Mouse (Mus musculus): ENCODE results near the gene Chd4.

- TF ChIP-seq POLR2A (IDR thresholded peaks at IDR 0.05; ENCODE audit: insufficient read depth, low read length): no peak
- TF ChIP-seq CTCF (IDR thresholded peaks at IDR 0.05; ENCODE audit: low read depth, low read length): no peak
These were observed 11.9 kb downstream of the Chd4 start for GRCm38 (mm10) chr6:125107705-125108104.

All from ES-Bruce4 (cell line).